Mouse (Mus musculus) lung, postnatal 0 days (tissue): ENCODE data around the gene Cdc37l1. TPM values are rescaled to one million over a fixed set of nuclear protein-coding genes. Genes with fewer than 3 reads are reported as not detected.

Source experiments
- ATAC-seq: fragments of 200-750 bp; cut with Nextera tagmentation; 2 replicates; pipeline ENCODE4 v1.8.0; 2017; ENCODE audit warnings: moderate library complexity
- DNase-seq: peaks from one replicate; pipeline ENCODE4 v3.0.0-alpha.2; 2016; ENCODE audit warnings: low spot score
- H3K27ac ChIP-seq: fragments of 300-500 bp; sonication (generic); 2 replicates; pipeline ENCODE4 v1.5.1; 2014; ENCODE audit warnings: antibody characterized with exemption, mild to moderate bottlenecking, low read length, mixed read lengths
- H3K27me3 ChIP-seq: fragments of 300-500 bp; sonication (generic); replicated peaks from 2 replicates; pipeline ENCODE4 v1.6.1; 2014; ENCODE audit warnings: low read length, mixed read lengths; ENCODE audit not compliant: insufficient read depth
- H3K36me3 ChIP-seq: fragments of 300-500 bp; sonication (generic); 2 replicates; pipeline ENCODE4 v1.6.1; 2014; ENCODE audit warnings: low read length, mixed read lengths; ENCODE audit not compliant: insufficient read depth
- H3K4me1 ChIP-seq: fragments of 300-500 bp; sonication (generic); 2 replicates; pipeline ENCODE4 v1.6.1; 2014; ENCODE audit warnings: antibody characterized with exemption, low read depth, low read length, mixed read lengths; ENCODE audit not compliant: insufficient read depth
- H3K4me2 ChIP-seq: fragments of 300-500 bp; sonication (generic); replicated peaks from 2 replicates; pipeline ENCODE4 v1.6.1; 2014; ENCODE audit warnings: low read depth, mild to moderate bottlenecking, low read length, moderate library complexity, mixed read lengths
- H3K4me3 ChIP-seq: fragments of 300-500 bp; sonication (generic); 2 replicates; pipeline ENCODE4 v1.5.1; 2014; ENCODE audit warnings: low read depth, low read length
- H3K9ac ChIP-seq: fragments of 300-500 bp; sonication (generic); replicated peaks from 2 replicates; pipeline ENCODE4 v1.6.1; 2014; ENCODE audit warnings: low read depth, mild to moderate bottlenecking
- H3K9me3 ChIP-seq: fragments of 300-500 bp; sonication (generic); 2 replicates; pipeline ENCODE4 v1.6.1; 2016; ENCODE audit warnings: low read length, mixed read lengths
- CTCF ChIP-seq: IDR thresholded peaks from 2 replicates; pipeline ENCODE4 v1.5.1; 2016; ENCODE audit warnings: antibody characterized with exemption, mild to moderate bottlenecking
- EP300 ChIP-seq: IDR thresholded peaks from 2 replicates; pipeline ENCODE4 v1.6.1; 2016; ENCODE audit warnings: antibody characterized with exemption, mild to moderate bottlenecking, control low read depth
- WGBS: fragments of 180-500 bp; shearing (Covaris S2); extraction: QIAGEN DNeasy Blood & Tissue Kit; methylation state at CpG from one replicate; pipeline ENCODE4 v1.1.7; 2014; 5-methylcytosine and 5-hydroxymethylcytosine counted together
- polyA plus RNA-seq: library from polyadenylated mRNA; unstranded; fragments of >200 nt; fragmentation: Nextera tagmentation; extraction: Ambion mirVana; gene quantifications from 2 replicates; pipeline ENCODE4 v1.2.1, GENCODE M21; 2015

Cdc37l1 gene
- polyA plus RNA-seq, 1 experiment from 2014 or later: 21.2 TPM

- H3K9ac ChIP-seq: peak overlapping the region; percentile 23; the same call in 1 of the 2 replicates
- peak; percentile 98 for TF ChIP-seq CTCF
- TF ChIP-seq EP300: no peak
- no peaks in the 10 kb centered on the region; the same call in 1 of the 2 replicates for H3K4me1 ChIP-seq
- no peaks in the 10 kb centered on the region for H3K27me3 ChIP-seq
- H3K27ac ChIP-seq: peak overlapping the region; percentile 61
- H3K9me3 ChIP-seq: no peaks in the 10 kb centered on the region
- peak; percentile 81 for ATAC-seq
- no peaks in the 10 kb centered on the region for H3K36me3 ChIP-seq
- WGBS: 12% methylated on average over 18 of the region's 18 CpGs
- H3K4me3 ChIP-seq: no peak overlapping the region; the same call in 1 of the 2 replicates
- peak; percentile 97 for DNase-seq
- peak overlapping the region; percentile 44 for H3K4me2 ChIP-seq
Measured at GRCm38 (mm10) chr19:29063577-29064363, 73.6 kb downstream of the Cdc37l1 start.

GRCm38 (mm10) chr19:29064451-29065102 is 74.4 kb downstream of the Cdc37l1 start:
- H3K4me3 ChIP-seq: no peak overlapping the region
- H3K36me3 ChIP-seq: no peaks in the 10 kb centered on the region
- 55% methylated on average over 9 of the region's 9 CpGs for WGBS
- peak overlapping the region; percentile 44 for H3K4me2 ChIP-seq
- no peaks in the 10 kb centered on the region for H3K9me3 ChIP-seq
- no peaks in the 10 kb centered on the region for H3K27me3 ChIP-seq
- no peaks in the 10 kb centered on the region; the same call in 1 of the 2 replicates for H3K4me1 ChIP-seq
- ATAC-seq: peak; percentile 46
- peak overlapping the region; percentile 61 for H3K27ac ChIP-seq
- TF ChIP-seq EP300 (no peak), CTCF (peak; percentile 25; the same call in 1 of the 2 replicates)
- peak; percentile 55 for DNase-seq
- H3K9ac ChIP-seq: peak overlapping the region; percentile 23; the same call in 1 of the 2 replicates

- H3K4me2 ChIP-seq: peak overlapping the region; percentile 38
- TF ChIP-seq CTCF (0 out of 2 replicates have a peak, but pooled peaks have one; percentile 4), EP300 (no peak)
- WGBS: 7% methylated on average over 11 of the region's 11 CpGs
- ATAC-seq: peak; percentile 72
- H3K36me3 ChIP-seq: no peaks in the 10 kb centered on the region
- H3K27ac ChIP-seq: peak overlapping the region; percentile 16; the same call in 1 of the 2 replicates
- no peak overlapping the region for H3K9ac ChIP-seq
- H3K4me1 ChIP-seq: no peaks in the 10 kb centered on the region; the same call in 1 of the 2 replicates
- H3K4me3 ChIP-seq: peak overlapping the region; percentile 14
- no peaks in the 10 kb centered on the region for H3K9me3 ChIP-seq
- H3K27me3 ChIP-seq: no peaks in the 10 kb centered on the region
- DNase-seq: peak; percentile 90
Measured at GRCm38 (mm10) chr19:29066981-29067471, 76.9 kb downstream of the Cdc37l1 start.

GRCm38 (mm10) chr19:29069195-29069594 is 79.0 kb downstream of the Cdc37l1 start:
- no peak overlapping the region for H3K4me3 ChIP-seq

GRCm38 (mm10) chr19:29074802-29075201 is 84.7 kb downstream of the Cdc37l1 start:
- 49% methylated on average over 6 of the region's 6 CpGs for WGBS
- H3K27me3 ChIP-seq: no peaks in the 10 kb centered on the region
- no peaks in the 10 kb centered on the region for H3K36me3 ChIP-seq
- no peak overlapping the region for H3K27ac ChIP-seq
- H3K4me1 ChIP-seq: no peaks in the 10 kb centered on the region
- H3K9me3 ChIP-seq: no peaks in the 10 kb centered on the region
- H3K4me3 ChIP-seq: no peak overlapping the region
- H3K4me2 ChIP-seq: no peak overlapping the region
- no peak for DNase-seq
- ATAC-seq: no peak
- TF ChIP-seq EP300 (no peak), CTCF (no peak)
- H3K9ac ChIP-seq: no peak overlapping the region

More at GRCm38 (mm10) chr19:29069195-29069594, 79.0 kb downstream of the Cdc37l1 start:
- H3K27ac ChIP-seq: no peak overlapping the region
- no peaks in the 10 kb centered on the region for H3K27me3 ChIP-seq
- H3K4me1 ChIP-seq: no peaks in the 10 kb centered on the region; the same call in 1 of the 2 replicates
- H3K9ac ChIP-seq: no peak overlapping the region
- TF ChIP-seq EP300: no peak
- no peak for TF ChIP-seq CTCF
- H3K4me2 ChIP-seq: no peak overlapping the region
- ATAC-seq (no peak), DNase-seq (no peak)
- H3K9me3 ChIP-seq: no peaks in the 10 kb centered on the region
- 56% methylated on average over 5 of the region's 5 CpGs for WGBS
- H3K36me3 ChIP-seq: no peaks in the 10 kb centered on the region

Other genes with a start within 250 kb of the Cdc37l1 start
- gene Slc1a1, start 155.3 kb upstream of the Cdc37l1 start, polyA plus RNA-seq: 13.0 and 13.2 TPM in 2 replicates
- gene Plpp6, start 26.4 kb upstream of the Cdc37l1 start, polyA plus RNA-seq: 9.8 and 9.9 TPM in 2 replicates
- 5.9 and 6.7 TPM in 2 replicates for gene 4430402I18Rik, start 22.6 kb upstream of the Cdc37l1 start, polyA plus RNA-seq
- 79.3 and 81.1 TPM in 2 replicates for gene Ak3, start 57.6 kb downstream of the Cdc37l1 start, polyA plus RNA-seq
- gene Rcl1, start 111.0 kb downstream of the Cdc37l1 start, polyA plus RNA-seq: 19.3 and 20.1 TPM in 2 replicates